Mouse (Mus musculus) midbrain, postnatal 0 days (tissue): ENCODE measurements at regions not wholly inside any gene's neighbourhood (a gene's known extent, or its start where the extent isn't known, plus 50 kb on each side); places are given as distances from the start of the nearest gene placed in this dataset.

ENCODE experiments used
- ATAC-seq: fragments of 200-750 bp; cut with Nextera tagmentation; 2 replicates; pipeline ENCODE4 v1.8.0; 2017; ENCODE audit warnings: moderate number of reproducible peaks, mild to moderate bottlenecking, moderate TSS enrichment, moderate library complexity; ENCODE audit not compliant: low FRiP score
- DNase-seq: peaks from one replicate; pipeline ENCODE4 v3.0.0-alpha.2; 2015; ENCODE audit warnings: low spot score
- H3K27ac ChIP-seq: fragments of 300-500 bp; sonication (generic); 2 replicates; pipeline ENCODE4 v1.5.1; 2014; ENCODE audit warnings: low read depth, mild to moderate bottlenecking, low read length, mixed read lengths
- H3K27me3 ChIP-seq: fragments of 300-500 bp; sonication (generic); 2 replicates; pipeline ENCODE4 v1.6.1; 2014; ENCODE audit warnings: low read length, control low read depth, mixed read lengths; ENCODE audit not compliant: insufficient read depth
- H3K36me3 ChIP-seq: fragments of 300-500 bp; sonication (generic); 2 replicates; pipeline ENCODE4 v1.6.1; 2014; ENCODE audit warnings: low read length, control low read depth, mixed read lengths; ENCODE audit not compliant: insufficient read depth
- H3K4me1 ChIP-seq: fragments of 300-500 bp; sonication (generic); 2 replicates; pipeline ENCODE4 v1.6.1; 2014; ENCODE audit warnings: mild to moderate bottlenecking, control low read depth, antibody characterized with exemption, low read length, mixed read lengths; ENCODE audit not compliant: insufficient read depth
- H3K4me2 ChIP-seq: fragments of 300-500 bp; sonication (generic); 2 replicates; pipeline ENCODE4 v1.6.1; 2014; ENCODE audit warnings: low read depth, mild to moderate bottlenecking, low read length, mixed read lengths; ENCODE audit not compliant: poor library complexity, severe bottlenecking
- H3K4me3 ChIP-seq: fragments of 300-500 bp; sonication (generic); 2 replicates; pipeline ENCODE4 v1.5.1; 2014; ENCODE audit warnings: low read depth, mild to moderate bottlenecking, low read length, moderate library complexity
- H3K9ac ChIP-seq: fragments of 300-500 bp; sonication (generic); replicated peaks from 2 replicates; pipeline ENCODE4 v1.6.1; 2014; ENCODE audit warnings: mild to moderate bottlenecking, low read length, moderate library complexity, mixed read lengths; ENCODE audit not compliant: poor library complexity, severe bottlenecking
- H3K9me3 ChIP-seq: fragments of 300-500 bp; sonication (generic); 2 replicates; pipeline ENCODE4 v1.6.1; 2016; ENCODE audit warnings: low read length, control low read depth
- CTCF ChIP-seq: IDR thresholded peaks from 2 replicates; pipeline ENCODE4 v1.5.1; 2016; ENCODE audit warnings: antibody characterized with exemption, mild to moderate bottlenecking
- WGBS: fragments of 180-500 bp; shearing (Covaris S2); extraction: QIAGEN DNeasy Blood & Tissue Kit; methylation state at CpG from one replicate; pipeline ENCODE4 v1.1.7; 2014; 5-methylcytosine and 5-hydroxymethylcytosine counted together

DNA sequence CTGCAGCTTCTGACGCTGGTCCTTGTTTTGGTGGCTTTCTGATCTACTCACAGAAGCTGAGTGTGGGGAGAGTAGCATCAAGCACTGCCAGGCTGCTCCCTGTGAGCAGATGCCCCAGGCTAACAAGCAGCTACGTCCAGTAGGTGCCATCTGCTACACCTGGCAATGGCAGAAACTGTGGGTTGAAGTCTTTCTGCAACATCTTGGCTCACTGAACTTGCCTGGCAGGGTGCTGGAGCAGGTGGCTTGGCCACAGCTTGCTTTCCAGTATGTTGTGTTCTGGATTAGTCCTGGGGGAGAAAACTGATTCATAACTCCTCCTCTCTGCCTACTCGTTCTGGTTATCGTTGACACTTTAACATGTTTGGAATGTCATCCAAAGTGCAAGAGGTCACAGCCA, 230.4 kb upstream of the Emcn start:
- 83% methylated on average over 4 of the region's 4 CpGs for WGBS
- Histone ChIP-seq H3K27me3 (no peaks in the 10 kb centered on the region), H3K36me3 (no peaks in the 10 kb centered on the region), H3K4me3 (no peak overlapping the region), H3K4me1 (no peaks in the 10 kb centered on the region), H3K4me2 (no peak overlapping the region), H3K9ac (no peak overlapping the region), H3K9me3 (no peaks in the 10 kb centered on the region), H3K27ac (no peak overlapping the region)
- ATAC-seq (no peak), DNase-seq (peak; percentile 81)
- no peak for TF ChIP-seq CTCF

DNA sequence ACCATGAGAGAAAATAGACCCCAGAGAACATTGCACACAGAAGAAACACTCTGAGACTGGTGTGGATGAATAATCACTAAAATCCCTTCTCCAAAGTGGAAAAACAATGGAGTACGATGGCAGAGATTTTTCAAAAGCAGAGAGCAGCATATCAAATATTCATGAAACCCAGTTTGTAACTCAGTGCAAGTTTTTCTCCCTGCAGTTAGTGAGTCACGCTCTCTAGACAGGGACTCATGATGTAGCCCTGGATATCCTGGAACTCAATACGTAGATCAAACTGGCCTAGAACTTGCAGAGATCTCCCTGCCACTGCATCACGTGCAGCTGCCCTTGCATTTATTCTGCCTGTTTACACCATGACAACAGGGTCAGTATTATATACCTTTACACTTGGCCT, 210.9 kb upstream of the Emcn start:
- no peak overlapping the region for H3K27ac ChIP-seq
- ATAC-seq (no peak), DNase-seq (no peak)
- 78% methylated on average over 4 of the region's 4 CpGs for WGBS
- no peaks in the 10 kb centered on the region for H3K36me3 ChIP-seq
- no peaks in the 10 kb centered on the region for H3K27me3 ChIP-seq
- H3K9me3 ChIP-seq = no peaks in the 10 kb centered on the region
- TF ChIP-seq CTCF = no peak
- no peak overlapping the region for H3K9ac ChIP-seq
- H3K4me2 ChIP-seq = no peak overlapping the region
- no peak overlapping the region for H3K4me3 ChIP-seq
- no peaks in the 10 kb centered on the region for H3K4me1 ChIP-seq

GRCm38 (mm10) chr3:137142041-137142440, 198.8 kb upstream of the Emcn start:
- no peak for TF ChIP-seq CTCF
- Histone ChIP-seq H3K27ac (no peak overlapping the region), H3K27me3 (no peaks in the 10 kb centered on the region), H3K9me3 (no peaks in the 10 kb centered on the region), H3K4me3 (no peak overlapping the region), H3K4me1 (no peaks in the 10 kb centered on the region), H3K9ac (no peak overlapping the region), H3K36me3 (no peaks in the 10 kb centered on the region), H3K4me2 (no peak overlapping the region)
- WGBS = 73% methylated on average over 3 of the region's 3 CpGs
- no peak for DNase-seq
- ATAC-seq = no peak

DNA sequence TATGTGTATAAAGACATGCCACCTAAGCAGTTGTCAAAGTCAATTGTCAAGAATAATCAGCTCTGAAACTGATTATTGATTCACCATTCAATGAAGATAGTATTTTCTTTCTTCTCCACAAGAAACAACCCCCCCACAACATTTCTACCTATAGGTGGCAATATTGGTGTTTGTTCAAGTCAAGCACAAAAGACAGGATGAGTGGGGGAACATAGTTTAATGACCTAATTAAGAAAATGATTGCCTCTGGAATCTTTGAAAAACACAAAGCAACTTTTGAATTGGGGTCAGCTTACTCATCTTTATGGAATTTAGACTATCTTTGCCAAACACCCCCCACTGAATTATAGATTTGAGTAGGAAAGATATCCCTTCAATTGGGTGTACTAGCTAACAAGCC, 194.8 kb upstream of the Emcn start:
- Histone ChIP-seq H3K4me2 (no peak overlapping the region), H3K9me3 (no peaks in the 10 kb centered on the region), H3K36me3 (no peaks in the 10 kb centered on the region), H3K9ac (no peak overlapping the region), H3K4me3 (no peak overlapping the region), H3K4me1 (no peaks in the 10 kb centered on the region), H3K27ac (no peak overlapping the region), H3K27me3 (no peaks in the 10 kb centered on the region)
- no peak for TF ChIP-seq CTCF
- peak; percentile 15 for DNase-seq
- no peak for ATAC-seq

DNA sequence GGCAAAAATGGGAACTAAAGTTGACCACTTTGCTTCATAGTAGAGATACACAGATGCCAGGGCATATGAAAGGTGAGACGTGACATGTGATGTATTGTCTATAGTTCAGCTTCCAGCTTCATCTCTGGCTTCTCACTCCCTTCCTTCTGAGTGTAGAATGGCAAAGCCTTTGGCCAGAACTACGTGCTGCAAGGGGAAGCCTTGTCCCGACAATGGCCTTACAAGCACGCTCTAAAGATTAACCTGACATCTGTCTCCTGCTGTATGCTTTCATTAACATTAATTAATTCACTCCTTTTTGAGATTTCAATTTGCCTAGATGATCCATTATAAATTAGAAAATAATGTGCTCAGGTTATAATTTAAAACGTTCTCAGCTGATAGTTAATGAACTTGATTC, 193.5 kb upstream of the Emcn start:
- no peak overlapping the region for H3K9ac ChIP-seq
- WGBS = 44% methylated on average over 5 of the region's 5 CpGs
- H3K9me3 ChIP-seq = no peaks in the 10 kb centered on the region
- no peak overlapping the region for H3K4me3 ChIP-seq
- DNase-seq = no peak
- H3K27me3 ChIP-seq = no peaks in the 10 kb centered on the region
- no peaks in the 10 kb centered on the region for H3K4me1 ChIP-seq
- no peak for ATAC-seq
- TF ChIP-seq CTCF = no peak
- H3K4me2 ChIP-seq = no peak overlapping the region
- H3K36me3 ChIP-seq = no peaks in the 10 kb centered on the region
- H3K27ac ChIP-seq = no peak overlapping the region

- DNase-seq = peak; percentile 51
Measured at GRCm38 (mm10) chr3:137150414-137151010, 190.4 kb upstream of the Emcn start.

More at GRCm38 (mm10) chr3:137150414-137151010, 190.4 kb upstream of the Emcn start:
- Histone ChIP-seq H3K4me2 (no peak overlapping the region), H3K27ac (no peak overlapping the region), H3K4me3 (no peak overlapping the region), H3K9ac (no peak overlapping the region), H3K4me1 (0 out of 2 replicates have a peak, but pooled peaks cover 3% of the 10 kb centered on the region), H3K9me3 (no peaks in the 10 kb centered on the region), H3K27me3 (no peaks in the 10 kb centered on the region), H3K36me3 (no peaks in the 10 kb centered on the region)
- WGBS = 67% methylated on average over 14 of the region's 14 CpGs
- TF ChIP-seq CTCF = no peak
- no peak for ATAC-seq
